Mouse (Mus musculus): ENCODE results near the gene Tns3. TPM values are rescaled to one million over a fixed set of nuclear protein-coding genes. Genes with fewer than 3 reads are reported as not detected.
A peak's percentile ranks its signal among the peaks of the same experiment; 100 is the strongest.

The Tns3 gene
- polyA plus RNA-seq, 1 experiment from 2014 or later, result 26.0 TPM

DNA sequence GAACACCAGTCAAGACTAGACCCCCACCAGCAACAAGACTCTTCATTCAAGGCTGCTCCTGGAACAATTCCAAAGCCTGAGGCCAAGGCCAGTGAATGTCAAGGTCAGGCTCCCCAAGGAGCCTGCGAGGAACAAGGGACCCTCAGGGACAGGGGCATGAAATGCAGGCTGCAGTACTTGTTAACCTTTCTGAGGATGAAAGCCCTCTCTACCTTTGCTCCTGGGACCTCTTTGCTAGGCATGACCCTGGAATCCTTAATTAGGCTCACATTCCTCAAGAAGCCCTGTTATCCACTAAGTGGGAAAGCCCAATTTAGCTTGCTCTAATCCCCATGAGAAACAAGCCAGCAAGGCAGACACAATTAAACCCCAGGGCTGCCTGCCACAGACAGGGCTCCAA lies 79.4 kb downstream of the Tns3 start:
- DNase-seq (ENCODE audit: low spot score), result no peak
- Histone ChIP-seq H3K9ac (ENCODE audit: low read length) (no peak overlapping the region), H3K36me3 (ENCODE audit: control insufficient read depth, insufficient read depth, low read length) (no peaks in the 10 kb centered on the region; the same call in 1 of the 2 replicates), H3K9me3 (ENCODE audit: control insufficient read depth, low read length) (no peaks in the 10 kb centered on the region), H3K4me1 (ENCODE audit: control insufficient read depth, insufficient read depth, low read length) (peaks cover 20% of the 10 kb centered on the region), H3K4me2 (ENCODE audit: low read depth, severe bottlenecking) (no peak overlapping the region; the same call in 1 of the 2 replicates), H3K27me3 (ENCODE audit: control insufficient read depth, insufficient read depth, low read length) (no peaks in the 10 kb centered on the region), H3K27ac (replicated peaks; ENCODE audit: low read depth, low read length) (peak overlapping the region; percentile 39; the same call in 1 of the 2 replicates), H3K4me3 (ENCODE audit: low read depth, low read length) (no peak overlapping the region)
- ATAC-seq (ENCODE audit: insufficient number of reproducible peaks, low FRiP score, low TSS enrichment, low read depth), result no peak
- 14% methylated on average over 1 of the region's 1 CpGs for WGBS

DNA sequence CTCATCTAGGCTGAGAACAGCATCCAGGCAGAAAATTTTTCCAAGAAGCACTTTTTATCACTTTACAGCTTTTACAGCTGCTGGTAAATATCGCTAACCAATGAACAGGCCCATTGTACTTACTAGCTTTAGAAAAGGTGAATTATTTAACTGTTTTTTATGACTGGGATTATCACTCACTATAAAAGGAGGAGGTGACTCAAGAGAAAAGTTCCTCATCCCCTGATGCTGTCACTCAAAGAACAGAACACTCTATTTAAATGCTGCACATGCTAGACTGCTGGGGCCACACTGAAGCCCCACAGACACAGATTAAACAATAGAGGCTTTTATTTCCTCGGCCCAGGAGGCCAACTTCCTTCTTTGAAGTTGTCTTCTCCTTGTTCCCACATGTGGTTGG lies 80.0 kb downstream of the Tns3 start:
- ATAC-seq (ENCODE audit: insufficient number of reproducible peaks, low FRiP score, low TSS enrichment, low read depth), result no peak
- H3K4me3 ChIP-seq (ENCODE audit: low read depth, low read length), result no peak overlapping the region
- WGBS, result 60% methylated on average over 2 of the region's 2 CpGs
- H3K36me3 ChIP-seq (ENCODE audit: control insufficient read depth, insufficient read depth, low read length), result no peaks in the 10 kb centered on the region; the same call in 1 of the 2 replicates
- no peak overlapping the region for H3K9ac ChIP-seq (ENCODE audit: low read length)
- H3K4me2 ChIP-seq (ENCODE audit: low read depth, severe bottlenecking), result no peak overlapping the region
- DNase-seq (ENCODE audit: low spot score), result no peak
- H3K9me3 ChIP-seq (ENCODE audit: control insufficient read depth, low read length), result no peaks in the 10 kb centered on the region
- H3K27ac ChIP-seq (replicated peaks; ENCODE audit: low read depth, low read length), result no peak overlapping the region
- H3K4me1 ChIP-seq (ENCODE audit: control insufficient read depth, insufficient read depth, low read length), result peaks cover 18% of the 10 kb centered on the region
- H3K27me3 ChIP-seq (ENCODE audit: control insufficient read depth, insufficient read depth, low read length), result no peaks in the 10 kb centered on the region

DNA sequence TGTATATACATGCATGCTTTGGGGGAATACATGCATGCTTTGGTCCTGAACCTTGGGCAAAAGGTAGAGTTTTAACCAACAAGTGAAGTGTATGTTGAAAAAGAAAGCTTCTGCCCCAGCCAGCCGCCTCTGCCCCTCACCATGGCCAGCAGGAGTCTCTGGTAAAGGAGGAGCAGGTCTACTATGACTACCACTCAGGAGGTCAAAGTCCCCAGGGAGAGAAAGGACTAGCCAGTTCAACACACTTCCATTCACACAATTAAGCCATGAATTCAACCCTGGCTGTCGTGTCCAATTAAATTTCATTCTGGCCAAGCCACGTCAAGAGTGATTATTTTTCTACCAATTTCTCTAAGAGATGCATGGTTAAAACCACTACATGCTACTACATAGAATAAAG lies 81.2 kb downstream of the Tns3 start:
- H3K4me2 ChIP-seq (ENCODE audit: low read depth, severe bottlenecking), result no peak overlapping the region
- no peak overlapping the region for H3K4me3 ChIP-seq (ENCODE audit: low read depth, low read length)
- H3K9me3 ChIP-seq (ENCODE audit: control insufficient read depth, low read length), result no peaks in the 10 kb centered on the region
- no peak overlapping the region for H3K27ac ChIP-seq (replicated peaks; ENCODE audit: low read depth, low read length)
- no peak for ATAC-seq (ENCODE audit: insufficient number of reproducible peaks, low FRiP score, low TSS enrichment, low read depth)
- no peak overlapping the region for H3K9ac ChIP-seq (ENCODE audit: low read length)
- WGBS, result 93% methylated on average over 3 of the region's 3 CpGs
- no peak for DNase-seq (ENCODE audit: low spot score)
- no peaks in the 10 kb centered on the region for H3K27me3 ChIP-seq (ENCODE audit: control insufficient read depth, insufficient read depth, low read length)
- no peaks in the 10 kb centered on the region for H3K36me3 ChIP-seq (ENCODE audit: control insufficient read depth, insufficient read depth, low read length)
- H3K4me1 ChIP-seq (ENCODE audit: control insufficient read depth, insufficient read depth, low read length), result peaks cover 18% of the 10 kb centered on the region

DNA sequence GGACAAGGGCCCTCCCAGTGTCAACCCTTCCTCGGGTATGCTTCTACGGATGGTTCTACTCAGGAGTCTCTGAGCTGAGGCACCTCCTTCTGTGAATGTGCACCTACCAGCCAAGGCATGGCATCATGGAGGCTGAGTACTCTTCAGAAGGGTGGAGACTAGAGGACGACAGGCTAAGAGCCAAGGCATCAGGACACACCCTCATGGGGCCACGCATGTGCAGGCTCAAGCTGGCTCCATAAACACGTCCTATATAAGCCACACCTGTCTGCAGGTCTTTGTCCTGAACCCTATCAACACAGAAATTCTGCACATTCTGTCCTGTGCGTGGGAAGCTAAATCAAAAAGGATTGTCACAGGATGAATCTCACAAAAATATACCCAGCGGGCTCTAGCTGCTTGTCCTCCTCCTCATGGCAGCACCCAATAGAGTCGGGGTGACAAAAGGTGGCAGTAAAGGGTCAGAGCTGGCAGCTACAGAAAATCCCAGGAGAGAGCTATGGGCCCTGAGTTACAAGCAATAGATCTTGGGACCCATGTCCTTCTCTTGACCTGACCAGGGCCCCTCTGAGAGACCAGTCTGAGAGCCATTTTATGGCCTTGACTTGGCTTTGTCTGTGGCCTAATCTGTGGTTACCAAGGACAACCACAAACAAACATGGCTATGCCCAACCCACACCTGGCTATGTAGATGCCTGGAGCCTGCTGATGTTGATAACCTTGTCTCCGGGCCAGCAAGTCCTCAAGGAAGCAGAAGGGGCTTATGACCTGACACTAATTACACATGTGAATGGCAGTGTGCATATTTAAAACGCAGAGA lies 82.0 kb downstream of the Tns3 start:
- Histone ChIP-seq H3K9ac (ENCODE audit: low read length) (no peak overlapping the region), H3K4me1 (ENCODE audit: control insufficient read depth, insufficient read depth, low read length) (peaks cover 18% of the 10 kb centered on the region), H3K4me2 (ENCODE audit: low read depth, severe bottlenecking) (no peak overlapping the region), H3K27ac (replicated peaks; ENCODE audit: low read depth, low read length) (no peak overlapping the region), H3K27me3 (ENCODE audit: control insufficient read depth, insufficient read depth, low read length) (no peaks in the 10 kb centered on the region), H3K9me3 (ENCODE audit: control insufficient read depth, low read length) (no peaks in the 10 kb centered on the region), H3K4me3 (ENCODE audit: low read depth, low read length) (no peak overlapping the region), H3K36me3 (ENCODE audit: control insufficient read depth, insufficient read depth, low read length) (no peaks in the 10 kb centered on the region)
- DNase-seq (ENCODE audit: low spot score) (no peak), ATAC-seq (ENCODE audit: insufficient number of reproducible peaks, low FRiP score, low TSS enrichment, low read depth) (peak; percentile 44; the same call in 1 of the 2 replicates)
- 88% methylated on average over 10 of the region's 10 CpGs for WGBS

DNA sequence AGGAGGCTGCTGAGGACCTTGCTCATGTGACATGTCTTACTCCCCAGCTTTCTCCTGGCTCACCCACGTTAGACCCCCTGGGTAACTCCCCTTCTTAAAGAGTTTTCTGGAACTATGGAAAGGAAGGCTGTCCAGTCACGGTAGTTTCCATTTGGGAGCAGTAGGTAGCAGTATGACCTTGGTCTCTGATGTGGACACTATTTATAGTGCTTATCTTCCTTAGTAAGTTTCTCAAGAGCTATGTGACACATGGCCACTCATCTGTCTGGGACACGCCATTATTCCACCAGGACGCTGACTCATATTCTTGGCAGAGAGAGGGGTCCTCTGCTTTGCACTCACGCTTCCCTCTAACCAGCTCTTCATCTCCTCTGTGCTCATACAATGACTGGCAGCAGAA lies 84.5 kb downstream of the Tns3 start:
- no peak for ATAC-seq (ENCODE audit: insufficient number of reproducible peaks, low FRiP score, low TSS enrichment, low read depth)
- no peaks in the 10 kb centered on the region for H3K27me3 ChIP-seq (ENCODE audit: control insufficient read depth, insufficient read depth, low read length)
- H3K4me2 ChIP-seq (ENCODE audit: low read depth, severe bottlenecking), result no peak overlapping the region
- peaks cover 8% of the 10 kb centered on the region for H3K36me3 ChIP-seq (ENCODE audit: control insufficient read depth, insufficient read depth, low read length)
- H3K4me1 ChIP-seq (ENCODE audit: control insufficient read depth, insufficient read depth, low read length), result peaks cover 8% of the 10 kb centered on the region
- H3K27ac ChIP-seq (replicated peaks; ENCODE audit: low read depth, low read length), result no peak overlapping the region
- 88% methylated on average over 5 of the region's 5 CpGs for WGBS
- no peak overlapping the region for H3K9ac ChIP-seq (ENCODE audit: low read length)
- no peak overlapping the region for H3K4me3 ChIP-seq (ENCODE audit: low read depth, low read length)
- DNase-seq (ENCODE audit: low spot score), result no peak
- H3K9me3 ChIP-seq (ENCODE audit: control insufficient read depth, low read length), result no peaks in the 10 kb centered on the region

DNA sequence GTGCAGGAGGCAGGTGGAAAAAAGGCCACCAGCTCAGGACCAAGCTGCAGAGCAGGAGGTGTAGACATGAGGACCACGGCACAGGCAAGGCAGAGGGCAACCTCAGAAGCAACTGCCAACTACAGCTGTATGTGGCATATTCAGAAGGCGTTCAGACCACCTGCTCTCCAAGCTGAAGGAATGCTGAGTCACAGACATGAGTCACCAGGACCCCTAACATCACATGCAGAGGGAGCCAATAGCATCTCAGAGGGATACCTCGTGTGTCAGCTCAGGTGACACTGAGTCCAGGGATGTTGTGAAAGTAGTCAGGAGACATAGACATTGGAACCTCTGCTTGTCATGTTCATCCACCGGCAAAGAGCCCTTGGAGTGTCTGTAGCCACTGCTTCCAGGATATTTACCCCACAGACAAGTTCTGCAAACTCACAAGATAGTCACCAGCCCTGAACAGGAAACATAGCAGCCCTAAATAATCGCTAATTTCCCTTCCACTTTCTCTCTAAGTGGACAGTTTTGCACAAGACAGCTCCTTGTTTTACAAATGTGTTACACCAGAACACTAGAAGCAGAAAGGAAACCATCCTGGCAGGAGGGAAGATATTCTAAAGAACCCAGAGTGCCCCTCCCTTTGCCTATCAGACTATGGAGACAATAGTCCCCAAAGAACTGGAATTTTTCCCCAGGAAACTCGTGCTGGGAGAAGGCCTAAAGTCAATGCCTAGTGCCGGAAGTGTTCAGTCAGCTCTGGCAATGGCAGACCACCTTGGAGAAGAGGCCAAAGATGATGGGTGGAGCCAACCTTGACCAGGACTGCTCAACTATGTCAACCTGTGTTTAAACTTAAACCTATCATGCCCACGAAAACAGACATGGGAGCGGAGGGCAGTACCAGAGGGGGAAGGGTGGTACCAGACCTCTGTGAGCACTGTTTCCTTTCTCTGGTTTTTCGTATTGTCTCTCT lies 88.8 kb downstream of the Tns3 start:
- no peaks in the 10 kb centered on the region for H3K27me3 ChIP-seq (ENCODE audit: control insufficient read depth, insufficient read depth, low read length)
- H3K4me3 ChIP-seq (ENCODE audit: low read depth, low read length), result no peak overlapping the region
- H3K9me3 ChIP-seq (ENCODE audit: control insufficient read depth, low read length), result no peaks in the 10 kb centered on the region
- DNase-seq (ENCODE audit: low spot score) (no peak), ATAC-seq (ENCODE audit: insufficient number of reproducible peaks, low FRiP score, low TSS enrichment, low read depth) (no peak)
- WGBS, result 80% methylated on average over 10 of the region's 10 CpGs
- no peaks in the 10 kb centered on the region; the same call in 1 of the 2 replicates for H3K4me1 ChIP-seq (ENCODE audit: control insufficient read depth, insufficient read depth, low read length)
- no peak overlapping the region for H3K27ac ChIP-seq (replicated peaks; ENCODE audit: low read depth, low read length)
- no peak overlapping the region for H3K4me2 ChIP-seq (ENCODE audit: low read depth, severe bottlenecking)
- H3K9ac ChIP-seq (ENCODE audit: low read length), result no peak overlapping the region
- H3K36me3 ChIP-seq (ENCODE audit: control insufficient read depth, insufficient read depth, low read length), result peaks cover 8% of the 10 kb centered on the region

DNA sequence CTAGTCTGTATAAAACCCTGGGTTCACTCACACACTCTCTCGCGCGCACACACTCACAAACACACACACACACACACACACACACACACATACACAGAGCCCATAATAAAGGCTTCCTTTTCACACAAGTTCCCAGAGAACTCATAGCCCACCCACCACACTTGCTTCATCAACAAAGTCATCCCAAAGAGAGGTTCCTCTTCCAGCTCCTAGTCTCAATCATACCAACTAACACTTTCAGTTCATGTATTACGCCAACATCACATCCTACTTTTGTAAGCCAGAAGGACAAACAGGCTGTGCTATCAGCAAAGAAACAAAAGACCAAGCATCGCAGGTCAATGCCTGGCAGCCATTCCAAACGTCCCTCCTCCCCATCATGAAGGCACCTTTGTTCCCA lies 89.8 kb downstream of the Tns3 start:
- no peak for DNase-seq (ENCODE audit: low spot score)
- Histone ChIP-seq H3K27ac (replicated peaks; ENCODE audit: low read depth, low read length) (no peak overlapping the region), H3K4me2 (ENCODE audit: low read depth, severe bottlenecking) (no peak overlapping the region), H3K4me3 (ENCODE audit: low read depth, low read length) (no peak overlapping the region), H3K9me3 (ENCODE audit: control insufficient read depth, low read length) (no peaks in the 10 kb centered on the region), H3K4me1 (ENCODE audit: control insufficient read depth, insufficient read depth, low read length) (no peaks in the 10 kb centered on the region; the same call in 1 of the 2 replicates), H3K9ac (ENCODE audit: low read length) (no peak overlapping the region), H3K36me3 (ENCODE audit: control insufficient read depth, insufficient read depth, low read length) (peaks cover 8% of the 10 kb centered on the region), H3K27me3 (ENCODE audit: control insufficient read depth, insufficient read depth, low read length) (no peaks in the 10 kb centered on the region)
- WGBS, result 92% methylated on average over 6 of the region's 6 CpGs
- ATAC-seq (ENCODE audit: insufficient number of reproducible peaks, low FRiP score, low TSS enrichment, low read depth), result no peak

DNA sequence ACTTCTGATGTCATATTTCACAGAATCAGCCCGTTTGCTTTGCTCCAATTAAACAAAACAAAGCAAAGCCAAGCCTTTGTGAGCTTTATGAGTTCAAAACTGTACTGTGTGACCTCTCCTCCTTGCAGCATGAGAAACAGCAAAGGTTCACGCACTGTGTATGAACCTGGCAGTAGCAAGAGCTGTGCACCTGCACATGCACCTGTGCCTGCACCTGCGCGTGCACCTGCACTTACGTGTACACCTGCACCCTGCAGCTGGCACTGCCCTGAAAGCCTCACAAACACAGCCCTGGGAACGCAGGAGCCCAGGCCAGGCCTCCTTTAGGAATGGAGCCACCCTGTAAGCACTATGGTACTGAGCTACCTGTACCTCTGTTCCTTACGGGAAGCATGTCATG lies 91.6 kb downstream of the Tns3 start:
- no peak overlapping the region for H3K4me2 ChIP-seq (ENCODE audit: low read depth, severe bottlenecking)
- H3K4me1 ChIP-seq (ENCODE audit: control insufficient read depth, insufficient read depth, low read length), result no peaks in the 10 kb centered on the region; the same call in 1 of the 2 replicates
- H3K9ac ChIP-seq (ENCODE audit: low read length), result no peak overlapping the region
- no peaks in the 10 kb centered on the region for H3K9me3 ChIP-seq (ENCODE audit: control insufficient read depth, low read length)
- 91% methylated on average over 7 of the region's 7 CpGs for WGBS
- no peak overlapping the region for H3K4me3 ChIP-seq (ENCODE audit: low read depth, low read length)
- H3K36me3 ChIP-seq (ENCODE audit: control insufficient read depth, insufficient read depth, low read length), result peaks cover 8% of the 10 kb centered on the region
- H3K27me3 ChIP-seq (ENCODE audit: control insufficient read depth, insufficient read depth, low read length), result no peaks in the 10 kb centered on the region
- DNase-seq (ENCODE audit: low spot score) (no peak), ATAC-seq (ENCODE audit: insufficient number of reproducible peaks, low FRiP score, low TSS enrichment, low read depth) (no peak)
- H3K27ac ChIP-seq (replicated peaks; ENCODE audit: low read depth, low read length), result no peak overlapping the region
